Mouse (Mus musculus): ENCODE measurements around the gene Cd81. TPM values are rescaled to one million over a fixed set of nuclear protein-coding genes. Genes with fewer than 3 reads are reported as not detected.
A peak's percentile ranks its signal among the peaks of the same experiment; 100 is the strongest.

Gene Cd81
- polyA plus RNA-seq, 1 experiment: 278 TPM

GRCm38 (mm10) chr7:143051316-143051715 lies 1.2 kb upstream of the Cd81 start:
- no peak for DNase-seq (ENCODE audit: low read depth)
- TF ChIP-seq CTCF (IDR thresholded peaks at IDR 0.05; ENCODE audit: borderline replicate concordance, extremely low read depth, insufficient read depth, insufficient read length) (no peak), POLR2A (IDR thresholded peaks at IDR 0.05; ENCODE audit: borderline replicate concordance, extremely low read depth, insufficient read depth, insufficient read length, poor library complexity, severe bottlenecking) (no peak)

- no peak for TF ChIP-seq POLR2A (IDR thresholded peaks at IDR 0.05; ENCODE audit: borderline replicate concordance, extremely low read depth, insufficient read depth, insufficient read length, poor library complexity, severe bottlenecking)
- TF ChIP-seq CTCF (IDR thresholded peaks at IDR 0.05; ENCODE audit: borderline replicate concordance, extremely low read depth, insufficient read depth, insufficient read length): no peak
- DNase-seq (ENCODE audit: low read depth): peak; percentile 82
Measured at GRCm38 (mm10) chr7:143053008-143053899, 715 bp downstream of the Cd81 start.

GRCm38 (mm10) chr7:143053961-143054611 lies 1.5 kb downstream of the Cd81 start:
- no peak for TF ChIP-seq POLR2A (IDR thresholded peaks at IDR 0.05; ENCODE audit: borderline replicate concordance, extremely low read depth, insufficient read depth, insufficient read length, poor library complexity, severe bottlenecking)
- no peak for TF ChIP-seq CTCF (IDR thresholded peaks at IDR 0.05; ENCODE audit: borderline replicate concordance, extremely low read depth, insufficient read depth, insufficient read length)
- no peak for DNase-seq (ENCODE audit: low read depth)

GRCm38 (mm10) chr7:143054612-143054965 lies 2.0 kb downstream of the Cd81 start:
- TF ChIP-seq CTCF (IDR thresholded peaks at IDR 0.05; ENCODE audit: borderline replicate concordance, extremely low read depth, insufficient read depth, insufficient read length) (no peak), POLR2A (IDR thresholded peaks at IDR 0.05; ENCODE audit: borderline replicate concordance, extremely low read depth, insufficient read depth, insufficient read length, poor library complexity, severe bottlenecking) (no peak)
- DNase-seq (ENCODE audit: low read depth): no peak

- no peak for DNase-seq (ENCODE audit: low read depth)
- TF ChIP-seq POLR2A (IDR thresholded peaks at IDR 0.05; ENCODE audit: borderline replicate concordance, extremely low read depth, insufficient read depth, insufficient read length, poor library complexity, severe bottlenecking) (no peak), CTCF (IDR thresholded peaks at IDR 0.05; ENCODE audit: borderline replicate concordance, extremely low read depth, insufficient read depth, insufficient read length) (no peak)
Measured at GRCm38 (mm10) chr7:143055001-143055400, 2.5 kb downstream of the Cd81 start.

- peak; percentile 16 for DNase-seq (ENCODE audit: low read depth)
- TF ChIP-seq POLR2A (IDR thresholded peaks at IDR 0.05; ENCODE audit: borderline replicate concordance, extremely low read depth, insufficient read depth, insufficient read length, poor library complexity, severe bottlenecking) (no peak), CTCF (IDR thresholded peaks at IDR 0.05; ENCODE audit: borderline replicate concordance, extremely low read depth, insufficient read depth, insufficient read length) (no peak)
Measured at GRCm38 (mm10) chr7:143055499-143056186, 3.1 kb downstream of the Cd81 start.

- no peak for TF ChIP-seq CTCF (IDR thresholded peaks at IDR 0.05; ENCODE audit: borderline replicate concordance, extremely low read depth, insufficient read depth, insufficient read length)
- DNase-seq (ENCODE audit: low read depth): no peak
Measured at GRCm38 (mm10) chr7:143057023-143057422, 4.5 kb downstream of the Cd81 start.

- DNase-seq (ENCODE audit: low read depth): no peak
- no peak for TF ChIP-seq CTCF (IDR thresholded peaks at IDR 0.05; ENCODE audit: borderline replicate concordance, extremely low read depth, insufficient read depth, insufficient read length)
- no peak for TF ChIP-seq POLR2A (IDR thresholded peaks at IDR 0.05; ENCODE audit: borderline replicate concordance, extremely low read depth, insufficient read depth, insufficient read length, poor library complexity, severe bottlenecking)
Measured at GRCm38 (mm10) chr7:143057667-143058220, 5.2 kb downstream of the Cd81 start.

- TF ChIP-seq CTCF (IDR thresholded peaks at IDR 0.05; ENCODE audit: borderline replicate concordance, extremely low read depth, insufficient read depth, insufficient read length) (no peak), POLR2A (IDR thresholded peaks at IDR 0.05; ENCODE audit: borderline replicate concordance, extremely low read depth, insufficient read depth, insufficient read length, poor library complexity, severe bottlenecking) (no peak)
- DNase-seq (ENCODE audit: low read depth): no peak
Measured at GRCm38 (mm10) chr7:143058221-143058697, 5.7 kb downstream of the Cd81 start.

- peak; percentile 23 for DNase-seq (ENCODE audit: low read depth)
- no peak for TF ChIP-seq POLR2A (IDR thresholded peaks at IDR 0.05; ENCODE audit: borderline replicate concordance, extremely low read depth, insufficient read depth, insufficient read length, poor library complexity, severe bottlenecking)
- TF ChIP-seq CTCF (IDR thresholded peaks at IDR 0.05; ENCODE audit: borderline replicate concordance, extremely low read depth, insufficient read depth, insufficient read length): no peak
Measured at GRCm38 (mm10) chr7:143059202-143059870, 6.8 kb downstream of the Cd81 start.

Measured in brain, embryonic 14.5 days (tissue).